Mouse (Mus musculus) large intestine, adult 2 months (tissue): ENCODE measurements around the gene Ankrd27. TPM values are rescaled to one million over a fixed set of nuclear protein-coding genes. Genes with fewer than 3 reads are reported as not detected.

ENCODE experiments used
- DNase-seq: peaks from one replicate; pipeline ENCODE4 v3.0.0-alpha.2; 2012; ENCODE audit warnings: low read depth, low spot score
- WGBS: fragments of 180-500 bp; shearing (Covaris S2); methylation state at CpG from one replicate; pipeline ENCODE4 v1.1.7; 2018; 5-methylcytosine and 5-hydroxymethylcytosine counted together
- polyA plus RNA-seq: library from polyadenylated mRNA; depleted of rRNA; stranded (reverse); fragments of >200 nt; gene quantifications from 2 replicates; pipeline ENCODE4 v1.2.3, GENCODE M21; 2012; rRNA removed

The Ankrd27 gene
- polyA plus RNA-seq, 1 experiment: 11.7 TPM

- WGBS: 70% methylated on average over 6 of the region's 6 CpGs
- no peak for DNase-seq
These were observed 97.5 kb downstream of the Ankrd27 start for GRCm38 (mm10) chr7:35683409-35684122.

- no peak for DNase-seq
- 68% methylated on average over 11 of the region's 11 CpGs for WGBS
These were observed 100.2 kb downstream of the Ankrd27 start for GRCm38 (mm10) chr7:35686216-35686615.

- 27% methylated on average over 13 of the region's 13 CpGs for WGBS
- DNase-seq: peak; percentile 19
These were observed 100.7 kb downstream of the Ankrd27 start for GRCm38 (mm10) chr7:35686756-35687155.

- WGBS: 37% methylated on average over 10 of the region's 10 CpGs
These were observed 101.2 kb downstream of the Ankrd27 start for GRCm38 (mm10) chr7:35687229-35687628.

GRCm38 (mm10) chr7:35688276-35688675, 102.2 kb downstream of the Ankrd27 start:
- no peak for DNase-seq
- 79% methylated on average over 9 of the region's 9 CpGs for WGBS

More at GRCm38 (mm10) chr7:35687229-35687628, 101.2 kb downstream of the Ankrd27 start:
- no peak for DNase-seq

Other genes starting within 250 kb of the Ankrd27 start
- gene Faap24, start 189.4 kb upstream of the Ankrd27 start, polyA plus RNA-seq: 6.5 and 7.9 TPM in 2 replicates
- gene Cep89, start 189.2 kb upstream of the Ankrd27 start, polyA plus RNA-seq: 14.6 and 18.0 TPM in 2 replicates
- 384 and 478 TPM in 2 replicates for gene Slc7a9, start 137.4 kb upstream of the Ankrd27 start, polyA plus RNA-seq
- gene Tdrd12, start 48.5 kb upstream of the Ankrd27 start, polyA plus RNA-seq: 0.08 and 0.21 TPM in 2 replicates
- 26.7 and 36.3 TPM in 2 replicates for gene Nudt19, start 29.9 kb upstream of the Ankrd27 start, polyA plus RNA-seq
- 0.03 and 0.04 TPM in 2 replicates for gene Rgs9bp, start 662 bp upstream of the Ankrd27 start, polyA plus RNA-seq
- 23.5 and 36.9 TPM in 2 replicates for gene Pdcd5, start 61.3 kb downstream of the Ankrd27 start, polyA plus RNA-seq
- 2.4 and 3.4 TPM in 2 replicates for gene Dpy19l3, start 168.2 kb downstream of the Ankrd27 start, polyA plus RNA-seq
- gene Zfp507, start 216.8 kb downstream of the Ankrd27 start, polyA plus RNA-seq: 3.6 and 5.4 TPM in 2 replicates